Mouse (Mus musculus): ENCODE results near the gene Mkrn1.

The Mkrn1 gene

DNA sequence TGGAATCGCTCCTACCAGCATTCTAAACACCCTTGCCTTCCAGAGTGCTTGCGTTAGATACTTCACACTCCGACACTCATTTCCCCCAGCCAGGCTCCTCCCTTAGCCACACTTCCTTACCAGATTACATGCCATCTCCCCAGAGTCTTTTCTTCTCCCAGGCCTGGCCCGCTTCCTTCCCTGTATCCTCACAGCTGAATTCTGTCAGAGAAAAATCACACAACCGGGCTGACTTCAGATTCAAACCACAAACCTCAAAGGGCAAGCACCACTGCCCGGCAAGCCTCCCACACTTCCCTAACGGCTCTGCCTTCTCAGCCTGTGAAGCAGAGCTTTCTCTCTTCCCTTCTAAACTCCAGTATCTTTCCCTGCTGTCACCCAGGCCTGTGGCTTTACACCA lies 47.5 kb downstream of the Mkrn1 start:
- no peak for TF ChIP-seq GATA4 (IDR thresholded peaks at IDR 0.05; ENCODE audit: insufficient replicate concordance, low read length)

DNA sequence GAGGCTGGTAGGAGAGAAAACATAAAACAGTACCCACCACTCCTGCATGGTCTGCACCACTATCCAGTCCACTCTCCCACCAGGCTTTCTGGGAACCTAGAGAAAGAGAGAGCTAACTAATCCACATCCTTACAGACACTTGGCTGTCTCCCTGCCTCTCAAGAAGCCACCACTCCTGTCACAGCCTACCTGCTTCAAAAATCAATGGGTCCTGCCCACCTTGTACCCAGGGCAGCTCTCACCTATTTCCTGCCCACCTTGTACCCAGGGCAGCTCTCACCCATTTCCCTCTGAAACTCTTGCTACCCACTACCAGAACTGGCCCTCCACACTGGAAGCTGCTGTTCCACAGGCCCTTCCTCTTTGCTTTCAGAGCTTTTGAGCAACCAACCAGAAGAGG lies 48.2 kb downstream of the Mkrn1 start:
- TF ChIP-seq GATA4 (IDR thresholded peaks at IDR 0.05; ENCODE audit: insufficient replicate concordance, low read length), result no peak

DNA sequence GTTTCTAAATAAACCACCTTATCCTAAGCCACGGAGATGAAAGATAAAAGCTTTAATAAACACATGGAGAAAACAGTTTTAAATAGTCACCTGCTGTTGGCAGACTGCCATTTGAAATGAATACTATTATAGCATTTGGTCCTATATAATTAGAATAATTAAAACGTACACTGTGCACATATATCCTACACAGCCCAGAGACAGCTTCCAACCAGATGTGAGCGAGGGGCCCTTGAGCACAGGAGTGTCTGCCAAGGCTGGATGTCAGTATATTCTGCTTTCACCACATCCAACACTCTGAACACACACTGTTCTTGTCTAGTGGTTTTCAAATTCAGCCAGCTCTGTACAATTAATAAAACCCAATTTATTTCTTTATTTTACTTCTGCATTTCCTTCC lies 50.6 kb downstream of the Mkrn1 start:
- no peak for TF ChIP-seq GATA4 (IDR thresholded peaks at IDR 0.05; ENCODE audit: insufficient replicate concordance, low read length)

DNA sequence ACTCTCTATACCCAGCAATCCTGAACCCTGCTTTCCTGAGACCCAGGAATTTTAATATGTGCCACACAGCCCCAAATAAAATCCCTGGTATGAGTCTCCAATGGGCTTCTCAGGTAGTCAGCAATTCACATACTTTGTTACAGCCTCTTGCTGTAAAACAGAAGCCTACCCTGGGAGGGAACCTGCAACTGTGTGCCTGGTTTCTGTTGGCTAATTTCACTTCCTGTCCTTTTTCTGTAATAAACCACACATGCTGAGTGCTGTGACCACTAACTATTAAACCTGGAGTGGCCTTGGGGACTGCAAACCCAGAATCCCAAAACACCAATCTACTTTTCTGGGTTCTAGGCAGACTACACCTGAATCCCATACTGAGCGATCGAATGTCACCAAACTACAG lies 57.6 kb downstream of the Mkrn1 start:
- TF ChIP-seq GATA4 (IDR thresholded peaks at IDR 0.05; ENCODE audit: insufficient replicate concordance, low read length), result no peak

DNA sequence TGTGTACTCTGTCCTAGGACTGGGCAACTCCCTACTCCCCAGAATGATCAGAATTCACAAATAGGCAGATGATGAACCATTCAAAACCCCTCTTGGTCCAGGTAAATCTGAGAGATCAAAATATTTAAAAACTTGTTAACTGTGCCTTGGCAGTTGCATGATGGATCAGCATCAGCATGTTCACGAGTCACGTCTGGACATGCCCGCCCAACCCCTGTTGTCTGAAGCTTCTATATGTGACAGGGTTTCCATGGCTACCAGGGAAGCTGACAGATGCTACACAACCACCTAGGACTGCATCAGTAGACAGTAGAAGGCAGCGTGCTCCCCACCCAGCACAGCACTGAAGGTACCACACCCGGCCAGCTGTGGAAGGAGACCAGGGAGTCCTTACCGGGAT lies 71.3 kb downstream of the Mkrn1 start:
- no peak for TF ChIP-seq GATA4 (IDR thresholded peaks at IDR 0.05; ENCODE audit: insufficient replicate concordance, low read length)

DNA sequence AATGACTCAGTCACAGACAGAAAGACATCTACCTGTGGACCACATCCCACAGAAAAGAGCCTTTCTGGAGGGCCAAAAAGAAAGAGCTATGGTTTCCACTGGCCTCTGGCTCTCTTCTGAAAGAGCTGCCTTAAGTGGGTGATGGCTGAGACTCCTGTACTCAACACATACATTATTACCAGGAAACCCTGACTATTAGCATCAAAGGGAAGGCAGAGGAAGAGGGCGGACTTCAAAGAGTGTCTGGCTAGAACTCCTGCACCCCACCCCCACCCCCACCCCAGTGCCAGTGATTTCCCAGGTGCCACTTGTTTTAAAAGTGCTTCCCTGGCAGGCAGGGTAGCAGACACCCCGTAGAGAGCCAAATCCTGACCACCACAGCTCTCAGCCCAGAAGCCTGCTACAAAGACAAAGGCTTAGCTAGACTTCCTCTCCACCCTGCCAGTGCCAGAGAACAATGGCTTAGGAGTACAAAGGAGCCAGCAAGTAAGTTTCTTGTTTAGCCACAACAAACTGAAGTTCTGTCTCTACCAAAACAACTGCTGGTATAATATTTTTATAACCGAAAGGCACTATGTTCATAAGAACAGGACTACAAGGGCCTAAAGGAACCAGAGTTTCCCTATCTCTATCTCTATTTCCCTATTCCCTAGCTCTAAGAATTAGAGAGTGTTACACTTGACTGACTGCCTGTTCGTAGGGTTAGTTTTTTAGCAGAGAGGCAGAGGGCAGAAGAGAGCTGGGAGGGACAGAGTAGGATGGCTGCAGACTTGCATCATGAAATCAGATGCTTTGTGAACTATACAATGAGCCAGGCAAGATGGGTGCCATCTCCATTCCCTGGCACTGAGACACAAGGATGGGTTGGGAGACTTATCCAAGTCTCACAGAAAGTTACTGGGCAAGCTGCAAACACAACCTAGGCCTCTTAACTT lies 72.1 kb downstream of the Mkrn1 start:
- no peak for TF ChIP-seq GATA4 (IDR thresholded peaks at IDR 0.05; ENCODE audit: insufficient replicate concordance, low read length)

Data from liver, adult (tissue).